Mouse (Mus musculus) thymus, adult 2 months (tissue): Measurements from ENCODE around the gene Zfyve28. TPM values are rescaled to one million over a fixed set of nuclear protein-coding genes. Genes with fewer than 3 reads are reported as not detected.

Source experiments
- DNase-seq: peaks from one replicate; pipeline ENCODE4 v3.0.0; 2021
- H3K27ac ChIP-seq: fragments of 200-500 bp; 2 replicates; pipeline ENCODE4 v1.5.1; 2012; ENCODE audit warnings: low read length, control low read depth; ENCODE audit not compliant: control insufficient read depth, insufficient read depth
- H3K27me3 ChIP-seq: fragments of 200-500 bp; 2 replicates; pipeline ENCODE4 v1.6.1; 2012; ENCODE audit warnings: mild to moderate bottlenecking, low read length, moderate library complexity, mixed read lengths; ENCODE audit not compliant: control insufficient read depth, insufficient read depth
- H3K36me3 ChIP-seq: fragments of 200-500 bp; 2 replicates; pipeline ENCODE4 v1.6.1; 2012; ENCODE audit warnings: mild to moderate bottlenecking, low read length, moderate library complexity; ENCODE audit not compliant: control insufficient read depth, insufficient read depth
- H3K4me1 ChIP-seq: fragments of 200-500 bp; replicated peaks from 2 replicates; pipeline ENCODE4 v1.6.1; 2012; ENCODE audit warnings: low read length; ENCODE audit not compliant: control insufficient read depth, insufficient read depth
- H3K4me3 ChIP-seq: fragments of 200-500 bp; 2 replicates; pipeline ENCODE4 v1.5.1; 2012; ENCODE audit warnings: mild to moderate bottlenecking, low read length, control low read depth, moderate library complexity; ENCODE audit not compliant: control insufficient read depth, insufficient read depth
- CTCF ChIP-seq: fragments of 200-500 bp; IDR thresholded peaks from 2 replicates; pipeline ENCODE4 v1.5.1; 2012; ENCODE audit warnings: mild to moderate bottlenecking, control low read depth, low read length, moderate library complexity, borderline replicate concordance; ENCODE audit not compliant: control insufficient read depth, poor library complexity, insufficient read depth; ENCODE audit errors: extremely low read depth
- POLR2A ChIP-seq: fragments of 200-500 bp; IDR thresholded peaks from 2 replicates; pipeline ENCODE4 v1.6.1; 2012; ENCODE audit warnings: mild to moderate bottlenecking, low read length, control low read depth, moderate library complexity; ENCODE audit not compliant: control insufficient read depth, poor library complexity, insufficient read depth; ENCODE audit errors: extremely low read depth
- WGBS: fragments of 180-500 bp; shearing (Covaris S2); methylation state at CpG from one replicate; pipeline ENCODE4 v1.1.7; 2018; 5-methylcytosine and 5-hydroxymethylcytosine counted together
- polyA plus RNA-seq: library from polyadenylated mRNA; depleted of rRNA; stranded (reverse); fragments of >200 nt; gene quantifications from 2 replicates; pipeline ENCODE4 v1.2.3, GENCODE M21; 2012

Zfyve28 gene
- polyA plus RNA-seq, 1 experiment, result 39.1 TPM

DNA sequence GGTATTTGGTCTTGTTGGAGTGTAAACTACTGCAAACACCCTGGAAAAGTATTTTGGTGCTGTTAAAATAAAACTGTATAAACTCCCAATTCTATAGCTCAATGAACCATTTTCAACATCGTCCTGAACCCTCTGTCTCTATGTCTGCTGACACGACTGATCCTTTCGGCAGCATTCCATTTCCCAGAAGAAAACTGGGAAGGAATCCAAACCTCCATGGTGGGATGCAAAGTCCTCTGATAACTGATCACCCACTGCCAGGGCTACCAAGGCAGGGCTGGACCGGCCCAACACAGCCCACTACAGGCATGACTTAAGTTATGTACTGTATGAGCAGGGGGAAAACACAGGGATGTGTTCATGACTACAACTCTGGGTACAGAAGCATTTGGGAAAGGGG, 86.2 kb downstream of the Zfyve28 start:
- WGBS, result 96% methylated on average over 4 of the region's 4 CpGs
- Histone ChIP-seq H3K27ac (no peak overlapping the region), H3K27me3 (no peaks in the 10 kb centered on the region), H3K36me3 (no peaks in the 10 kb centered on the region), H3K4me1 (peaks cover 58% of the 10 kb centered on the region), H3K4me3 (no peak overlapping the region)
- no peak for DNase-seq
- TF ChIP-seq CTCF (no peak), POLR2A (no peak)

DNA sequence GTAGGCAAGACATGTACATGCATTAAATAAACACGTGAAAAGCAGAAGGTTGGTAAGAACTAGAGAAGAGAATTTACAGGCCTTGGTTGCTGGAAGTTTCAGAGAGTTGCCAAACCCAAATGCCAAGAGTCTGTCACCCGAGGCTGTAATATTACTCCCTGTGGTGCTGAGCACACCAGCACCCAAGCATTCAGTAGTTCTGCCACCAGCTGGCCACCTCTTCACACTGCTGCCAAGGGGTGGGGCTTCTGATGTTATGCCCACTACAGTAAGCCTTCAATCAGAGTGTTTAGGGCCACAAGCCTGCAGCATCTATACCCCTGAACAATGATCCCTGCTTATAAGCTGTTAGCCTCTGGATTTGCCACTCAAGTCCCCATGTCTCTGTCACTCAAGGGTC, 86.9 kb downstream of the Zfyve28 start:
- Histone ChIP-seq H3K4me1 (peaks cover 57% of the 10 kb centered on the region), H3K27me3 (no peaks in the 10 kb centered on the region), H3K36me3 (no peaks in the 10 kb centered on the region), H3K27ac (no peak overlapping the region), H3K4me3 (no peak overlapping the region)
- WGBS, result 34% methylated on average over 2 of the region's 2 CpGs
- TF ChIP-seq POLR2A, result no peak
- TF ChIP-seq CTCF, result no peak
- DNase-seq, result peak; percentile 52

DNA sequence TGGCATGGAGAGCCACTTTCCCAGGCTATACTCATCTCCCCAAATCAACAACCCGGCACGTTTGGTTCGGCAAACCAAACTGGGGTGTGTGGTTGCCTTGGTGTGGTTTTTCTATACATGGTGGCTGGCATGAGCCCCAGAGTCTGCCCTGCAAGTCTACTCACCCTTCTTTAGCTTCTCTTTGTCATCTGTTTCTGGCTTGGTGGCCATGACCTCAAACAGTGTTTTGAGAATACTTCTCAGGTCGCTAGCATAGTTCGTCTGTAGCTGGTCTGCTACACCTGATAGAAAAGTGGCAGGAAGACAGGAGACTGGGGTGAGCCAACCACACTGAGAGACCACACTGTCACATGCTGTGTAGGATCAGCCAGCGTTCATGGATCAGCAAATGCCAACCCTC, 89.6 kb downstream of the Zfyve28 start:
- Histone ChIP-seq H3K4me3 (no peak overlapping the region), H3K4me1 (peaks cover 66% of the 10 kb centered on the region), H3K27ac (peak overlapping the region; percentile 72), H3K27me3 (no peaks in the 10 kb centered on the region), H3K36me3 (no peaks in the 10 kb centered on the region)
- peak; percentile 51 for DNase-seq
- WGBS, result 7% methylated on average over 6 of the region's 6 CpGs
- TF ChIP-seq CTCF (no peak), POLR2A (no peak)

DNA sequence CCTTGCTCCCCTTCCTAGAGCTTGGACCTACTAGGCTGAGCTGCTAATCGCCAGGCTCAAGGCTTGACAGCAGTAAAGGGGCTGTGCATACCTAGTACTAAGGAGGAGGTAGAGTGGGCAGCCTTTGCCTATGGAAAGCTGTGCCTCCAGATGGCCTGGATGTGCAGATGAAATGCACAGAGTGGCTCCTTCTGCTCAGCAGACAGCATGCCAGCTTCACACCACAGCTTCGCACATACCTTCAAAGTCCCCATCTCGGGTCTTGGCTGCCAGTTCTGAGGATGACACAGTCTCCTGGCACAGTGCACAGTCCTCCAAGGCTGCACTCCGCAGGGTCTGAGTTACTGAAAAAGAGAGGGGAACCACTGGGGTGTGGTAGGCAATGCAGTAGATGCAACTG, 91.0 kb downstream of the Zfyve28 start:
- peaks cover 67% of the 10 kb centered on the region for H3K4me1 ChIP-seq
- H3K4me3 ChIP-seq, result no peak overlapping the region
- no peaks in the 10 kb centered on the region for H3K36me3 ChIP-seq
- peak; percentile 30 for DNase-seq
- H3K27ac ChIP-seq, result peak overlapping the region; percentile 94
- WGBS, result 45% methylated on average over 4 of the region's 4 CpGs
- H3K27me3 ChIP-seq, result no peaks in the 10 kb centered on the region
- TF ChIP-seq POLR2A (no peak), CTCF (no peak)

DNA sequence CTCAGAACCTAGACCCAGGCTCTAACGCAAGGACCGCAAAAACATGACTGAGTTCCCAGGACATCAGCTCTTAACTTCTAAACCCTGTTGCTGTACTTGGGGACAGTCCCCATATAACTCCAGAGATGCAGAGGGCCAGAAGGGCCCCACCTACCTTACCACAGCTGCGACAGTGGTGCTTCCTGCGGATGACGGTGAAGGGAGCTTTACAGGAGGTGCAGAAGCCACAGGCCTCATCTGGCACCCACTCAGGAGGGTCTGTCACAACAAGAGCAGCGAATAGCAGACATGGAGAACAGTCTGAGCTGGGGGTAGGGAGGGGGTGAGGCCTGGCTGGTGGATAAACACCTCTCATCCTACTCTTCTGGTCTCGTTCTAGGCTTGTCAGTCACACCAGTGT, 91.8 kb downstream of the Zfyve28 start:
- H3K4me3 ChIP-seq, result peak overlapping the region; percentile 13
- peak overlapping the region; percentile 94 for H3K27ac ChIP-seq
- TF ChIP-seq CTCF, result peak; percentile 52; the same call in 1 of the 2 replicates
- peak; percentile 62 for TF ChIP-seq POLR2A
- no peaks in the 10 kb centered on the region for H3K36me3 ChIP-seq
- H3K4me1 ChIP-seq, result peaks cover 65% of the 10 kb centered on the region
- DNase-seq, result peak; percentile 87
- WGBS, result 5% methylated on average over 7 of the region's 7 CpGs
- no peaks in the 10 kb centered on the region for H3K27me3 ChIP-seq

DNA sequence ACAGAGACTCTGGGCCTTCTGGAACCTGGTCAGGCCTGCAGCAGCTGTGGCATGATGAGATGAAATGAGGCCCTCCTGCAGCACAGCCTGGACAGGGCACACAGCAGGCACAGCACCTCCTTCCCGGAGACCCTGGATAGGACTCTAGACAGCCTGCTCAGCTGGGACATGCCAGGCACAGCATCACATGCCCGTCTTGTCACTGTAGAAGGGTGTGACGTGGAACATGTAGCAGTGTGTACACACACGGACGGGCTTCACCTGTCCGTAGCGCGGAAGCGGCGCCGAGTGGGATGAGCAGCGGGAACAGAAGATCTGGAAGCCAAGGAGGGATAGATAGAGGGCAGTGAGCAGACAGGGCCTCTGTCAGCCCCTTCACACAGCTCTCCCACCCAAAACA, 92.5 kb downstream of the Zfyve28 start:
- no peak for TF ChIP-seq POLR2A
- no peak for TF ChIP-seq CTCF
- H3K4me1 ChIP-seq, result peaks cover 59% of the 10 kb centered on the region
- H3K27me3 ChIP-seq, result no peaks in the 10 kb centered on the region
- DNase-seq, result peak; percentile 32
- 92% methylated on average over 12 of the region's 12 CpGs for WGBS
- H3K27ac ChIP-seq, result peak overlapping the region; percentile 91
- H3K4me3 ChIP-seq, result peak overlapping the region; percentile 13
- H3K36me3 ChIP-seq, result no peaks in the 10 kb centered on the region

DNA sequence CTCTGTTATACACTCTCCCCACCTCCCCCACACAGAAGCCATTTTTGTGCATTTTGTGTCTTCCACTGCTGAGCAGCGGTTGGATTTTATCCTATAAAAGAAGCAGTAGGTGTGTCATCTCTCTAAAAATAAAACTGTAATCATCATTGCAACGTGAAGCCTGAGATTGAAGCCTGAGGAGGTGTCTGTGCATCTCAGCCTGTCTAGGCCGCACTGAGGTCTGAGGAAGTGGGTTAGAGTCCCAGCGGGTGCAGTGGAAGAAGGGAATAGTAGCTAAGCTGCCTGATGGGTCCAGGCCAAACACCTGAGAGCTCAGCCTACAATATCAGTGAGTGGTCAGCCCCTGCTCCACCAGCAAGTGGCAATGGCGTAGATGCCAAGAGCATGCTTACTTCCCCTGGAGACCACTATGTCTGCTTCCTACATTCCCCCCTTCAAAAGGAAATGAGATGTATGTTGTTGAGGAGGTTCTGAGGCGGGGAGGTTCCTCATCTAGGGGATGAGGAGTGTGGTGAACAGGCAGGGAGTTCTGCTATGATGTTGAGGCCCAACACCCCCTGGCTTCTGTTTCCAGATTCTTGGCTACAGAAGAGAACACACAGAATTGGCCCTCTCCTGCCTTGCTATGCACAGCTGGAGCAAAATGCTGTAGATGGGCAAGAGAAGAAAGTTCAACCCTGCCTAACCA, 93.1 kb downstream of the Zfyve28 start:
- 36% methylated on average over 6 of the region's 6 CpGs for WGBS
- TF ChIP-seq POLR2A (no peak), CTCF (no peak)

More for the DNA sequence above, 93.1 kb downstream of the Zfyve28 start:
- H3K4me3 ChIP-seq, result peak overlapping the region; percentile 13; the same call in 1 of the 2 replicates
- DNase-seq, result peak; percentile 45
- H3K27me3 ChIP-seq, result no peaks in the 10 kb centered on the region
- no peaks in the 10 kb centered on the region for H3K36me3 ChIP-seq
- peaks cover 61% of the 10 kb centered on the region for H3K4me1 ChIP-seq
- H3K27ac ChIP-seq, result peak overlapping the region; percentile 91
